Mouse (Mus musculus) neural tube, embryonic 15.5 days (tissue): ENCODE data around the gene Echs1. TPM values are rescaled to one million over a fixed set of nuclear protein-coding genes. Genes with fewer than 3 reads are reported as not detected.

Source experiments
- ATAC-seq: fragments of 200-750 bp; cut with Nextera tagmentation; 2 replicates; pipeline ENCODE4 v1.8.0; 2017; ENCODE audit warnings: mild to moderate bottlenecking, moderate TSS enrichment, moderate library complexity; ENCODE audit not compliant: low FRiP score
- H3K27ac ChIP-seq: fragments of 300-500 bp; sonication (generic); replicated peaks from 2 replicates; pipeline ENCODE4 v1.5.1; 2015; ENCODE audit warnings: mild to moderate bottlenecking, inconsistent platforms
- H3K27me3 ChIP-seq: fragments of 300-500 bp; sonication (generic); replicated peaks from 2 replicates; pipeline ENCODE4 v1.6.1; 2015; ENCODE audit warnings: inconsistent platforms
- H3K36me3 ChIP-seq: fragments of 300-500 bp; sonication (generic); 2 replicates; pipeline ENCODE4 v1.6.1; 2015; ENCODE audit warnings: inconsistent platforms
- H3K4me1 ChIP-seq: fragments of 300-500 bp; sonication (generic); 2 replicates; pipeline ENCODE4 v1.6.1; 2015; ENCODE audit warnings: inconsistent platforms
- H3K4me2 ChIP-seq: fragments of 300-500 bp; sonication (generic); 2 replicates; pipeline ENCODE4 v1.6.1; 2015; ENCODE audit warnings: inconsistent platforms, mild to moderate bottlenecking, moderate library complexity
- H3K4me3 ChIP-seq: fragments of 300-500 bp; sonication (generic); replicated peaks from 2 replicates; pipeline ENCODE4 v1.5.1; 2015; ENCODE audit warnings: mild to moderate bottlenecking, inconsistent platforms
- H3K9ac ChIP-seq: fragments of 300-500 bp; sonication (generic); replicated peaks from 2 replicates; pipeline ENCODE4 v1.6.1; 2015; ENCODE audit warnings: mild to moderate bottlenecking, inconsistent platforms
- H3K9me3 ChIP-seq: fragments of 300-500 bp; sonication (generic); replicated peaks from 2 replicates; pipeline ENCODE4 v1.6.1; 2016; ENCODE audit warnings: inconsistent platforms
- WGBS: fragments of 180-500 bp; shearing (Covaris S2); methylation state at CpG from one replicate; pipeline ENCODE4 v1.1.7; 2015; ENCODE audit warnings: mixed read lengths; 5-methylcytosine and 5-hydroxymethylcytosine counted together
- polyA plus RNA-seq: library from polyadenylated mRNA; unstranded; fragments of >200 nt; fragmentation: Nextera tagmentation; extraction: Ambion mirVana; gene quantifications from 2 replicates; pipeline ENCODE4 v1.2.1, GENCODE M21; 2015

The Echs1 gene
- polyA plus RNA-seq, 1 experiment from 2014 or later, result 116 TPM

DNA sequence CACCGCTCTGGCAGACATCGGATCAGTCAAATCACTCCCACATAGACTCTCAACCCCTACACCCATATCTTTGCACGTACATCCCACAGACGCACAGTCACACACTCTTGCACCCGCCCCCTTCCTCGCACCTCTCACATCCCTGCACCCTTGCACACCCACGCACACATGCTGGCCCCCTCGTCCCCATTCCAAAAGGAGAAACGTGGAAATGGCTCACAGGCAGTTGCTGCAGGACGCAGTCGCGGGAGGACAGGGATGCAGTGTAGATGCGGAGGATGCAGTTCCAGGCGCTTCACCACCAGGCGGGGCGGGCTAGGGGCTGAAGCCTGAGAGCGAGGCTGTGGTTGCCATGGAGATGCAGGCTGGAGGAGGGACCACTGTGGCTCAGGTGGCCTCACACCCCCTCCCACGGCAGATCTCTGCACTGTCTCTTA, 34.0 kb downstream of the Echs1 start, which contains the start of gene Caly:
TSS of gene Caly (minus strand) at position 307 of the 437 bp plus-strand sequence.
- Histone ChIP-seq H3K27ac (peak within 1 kb of the TSS; percentile 94), H3K9me3 (no peaks in the 10 kb centered on the region), H3K4me1 (peaks cover 30% of the 10 kb centered on the region), H3K27me3 (no peaks in the 10 kb centered on the region), H3K36me3 (no peaks in the 10 kb centered on the region), H3K9ac (peak within 1 kb of the TSS; percentile 76), H3K4me2 (peak within 1 kb of the TSS; percentile 71), H3K4me3 (peak within 1 kb of the TSS; percentile 49)
- ATAC-seq, result peak; percentile 91
- 5% methylated on average over 18 of the region's 18 CpGs for WGBS

DNA sequence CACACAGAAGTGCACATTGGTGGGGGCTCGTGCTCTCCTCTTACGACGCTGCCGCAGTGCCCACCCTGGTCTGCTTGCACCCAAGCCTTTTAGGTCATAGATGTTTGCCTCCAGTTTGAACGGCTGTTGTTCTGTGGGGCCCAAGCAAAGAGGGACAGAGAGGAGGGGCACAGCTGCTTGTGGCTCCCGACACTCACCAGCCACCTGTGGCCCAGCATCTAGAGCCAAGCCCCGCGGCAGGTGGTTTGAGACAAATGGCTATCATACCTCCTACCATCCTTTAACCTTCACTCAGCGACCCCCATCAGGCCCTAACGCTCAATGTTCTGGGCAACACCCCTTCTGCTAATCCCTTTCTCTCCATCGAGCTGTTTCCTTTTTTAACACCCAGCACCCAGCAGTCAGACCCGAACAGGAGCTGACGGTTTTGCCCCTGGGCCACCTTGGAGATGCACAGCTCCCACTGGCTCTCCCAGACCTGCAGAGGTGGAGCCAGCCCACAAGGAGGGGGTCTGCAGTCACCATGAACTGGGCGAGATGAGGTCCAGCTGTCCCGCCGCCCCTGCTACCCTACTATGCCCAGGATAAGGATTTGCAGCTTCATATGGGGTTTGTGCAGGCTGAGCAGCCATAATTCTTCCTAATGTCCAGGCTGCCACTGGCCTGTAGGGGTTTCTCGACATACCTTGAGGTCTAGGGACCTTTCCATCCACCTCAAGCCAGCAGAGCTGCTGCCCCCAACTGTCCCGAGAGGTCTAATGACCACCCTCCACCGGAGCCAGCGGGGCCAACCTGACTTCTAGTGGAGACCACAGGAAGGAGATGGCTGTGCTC, 34.7 kb downstream of the Echs1 start:
- WGBS, result 9% methylated on average over 20 of the region's 20 CpGs
- Histone ChIP-seq H3K4me3 (peak overlapping the region; percentile 49), H3K9ac (peak overlapping the region; percentile 76), H3K9me3 (no peaks in the 10 kb centered on the region), H3K4me1 (peaks cover 30% of the 10 kb centered on the region), H3K36me3 (no peaks in the 10 kb centered on the region), H3K27ac (peak overlapping the region; percentile 94), H3K27me3 (no peaks in the 10 kb centered on the region), H3K4me2 (peak overlapping the region; percentile 71)
- peak; percentile 69 for ATAC-seq

DNA sequence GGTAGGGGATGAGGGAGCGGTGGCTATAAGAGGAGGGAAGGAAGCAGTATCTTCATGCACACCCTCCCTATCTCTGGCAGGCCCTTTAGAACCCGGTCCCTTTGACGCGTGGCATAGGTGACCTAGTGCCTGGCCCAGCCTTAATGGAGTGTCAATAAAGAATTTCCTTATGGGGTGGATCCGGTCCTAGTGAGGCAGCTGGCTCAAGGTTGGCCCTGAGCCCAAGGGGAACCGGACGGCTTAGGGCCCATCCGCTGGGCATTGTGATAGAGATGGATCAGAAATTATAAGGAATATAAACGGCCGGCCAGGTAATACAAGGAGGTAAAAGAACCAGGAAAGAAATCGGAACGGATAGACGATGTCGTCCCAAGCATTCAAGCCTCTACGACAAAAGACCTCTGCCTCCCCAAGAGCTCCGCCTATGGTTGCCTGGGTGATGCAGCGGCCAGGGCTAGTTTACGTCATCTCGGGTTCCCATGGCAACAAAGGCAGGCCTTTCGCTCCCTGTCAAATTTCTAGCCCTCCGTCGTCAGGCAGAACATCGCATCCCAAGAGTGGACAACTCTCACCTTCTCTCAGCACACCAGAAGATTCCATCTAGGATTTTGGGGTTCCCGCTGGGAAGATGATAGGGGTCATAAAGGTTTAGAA, 35.6 kb downstream of the Echs1 start:
- H3K27ac ChIP-seq, result peak overlapping the region; percentile 94
- H3K27me3 ChIP-seq, result no peaks in the 10 kb centered on the region
- peaks cover 30% of the 10 kb centered on the region for H3K4me1 ChIP-seq
- H3K9me3 ChIP-seq, result no peaks in the 10 kb centered on the region
- peak overlapping the region; percentile 49 for H3K4me3 ChIP-seq
- peak; percentile 79 for ATAC-seq
- 1% methylated on average over 24 of the region's 24 CpGs for WGBS
- H3K9ac ChIP-seq, result peak overlapping the region; percentile 76
- H3K4me2 ChIP-seq, result peak overlapping the region; percentile 71
- H3K36me3 ChIP-seq, result peaks cover 5% of the 10 kb centered on the region; the same call in 1 of the 2 replicates

DNA sequence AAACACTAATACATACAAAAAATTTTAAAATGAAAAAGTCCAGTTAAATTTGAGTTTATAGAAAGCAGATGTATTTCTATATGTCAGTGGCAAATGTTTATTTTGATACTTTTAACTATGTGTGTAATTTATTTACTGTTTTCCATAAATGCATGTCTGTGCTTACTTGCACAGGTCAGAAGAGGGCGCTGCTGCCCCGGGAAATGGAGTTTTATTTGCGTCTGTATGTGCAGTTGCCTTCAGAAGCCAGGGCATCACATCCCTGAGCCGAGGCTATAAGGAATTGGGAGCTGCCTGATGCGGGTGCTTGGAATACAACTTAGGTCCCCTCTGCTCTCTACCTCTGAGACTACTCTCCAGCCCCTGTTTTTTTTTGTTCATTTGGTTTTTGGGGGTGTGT, 37.6 kb downstream of the Echs1 start:
- H3K9me3 ChIP-seq, result no peaks in the 10 kb centered on the region
- no peak overlapping the region for H3K4me3 ChIP-seq
- 4% methylated on average over 5 of the region's 5 CpGs for WGBS
- H3K9ac ChIP-seq, result no peak overlapping the region
- no peak for ATAC-seq
- H3K27ac ChIP-seq, result peak overlapping the region; percentile 37; the same call in 1 of the 2 replicates
- 0 out of 2 replicates have a peak, but pooled peaks cover 3% of the 10 kb centered on the region for H3K27me3 ChIP-seq
- peak overlapping the region; percentile 71; the same call in 1 of the 2 replicates for H3K4me2 ChIP-seq
- H3K36me3 ChIP-seq, result peaks cover 8% of the 10 kb centered on the region; the same call in 1 of the 2 replicates
- peaks cover 30% of the 10 kb centered on the region for H3K4me1 ChIP-seq

DNA sequence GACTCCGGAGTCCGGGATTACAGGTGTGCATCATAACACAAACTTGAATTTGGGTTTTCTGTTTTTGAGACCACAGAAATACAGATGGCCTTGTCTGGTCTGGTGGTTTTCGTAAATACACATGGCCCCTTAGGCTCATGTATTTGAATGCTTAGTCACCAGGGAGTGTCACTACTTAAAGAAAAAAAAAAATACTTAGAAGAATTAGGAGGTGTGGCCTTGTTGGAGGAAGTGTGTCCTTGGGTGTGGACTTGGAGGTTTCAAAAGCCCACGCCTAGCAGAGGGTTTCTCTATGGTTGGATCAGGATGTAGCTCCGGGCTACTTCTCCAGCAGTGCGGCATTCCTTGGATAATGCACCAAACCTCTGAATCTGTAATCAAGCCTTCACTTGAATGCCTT, 38.6 kb downstream of the Echs1 start:
- WGBS, result 81% methylated on average over 6 of the region's 6 CpGs
- Histone ChIP-seq H3K9me3 (no peaks in the 10 kb centered on the region), H3K4me3 (no peak overlapping the region), H3K27me3 (peaks cover 10% of the 10 kb centered on the region; the same call in 1 of the 2 replicates), H3K27ac (no peak overlapping the region), H3K9ac (no peak overlapping the region), H3K4me2 (no peak overlapping the region), H3K36me3 (peaks cover 18% of the 10 kb centered on the region), H3K4me1 (peaks cover 26% of the 10 kb centered on the region)
- no peak for ATAC-seq

DNA sequence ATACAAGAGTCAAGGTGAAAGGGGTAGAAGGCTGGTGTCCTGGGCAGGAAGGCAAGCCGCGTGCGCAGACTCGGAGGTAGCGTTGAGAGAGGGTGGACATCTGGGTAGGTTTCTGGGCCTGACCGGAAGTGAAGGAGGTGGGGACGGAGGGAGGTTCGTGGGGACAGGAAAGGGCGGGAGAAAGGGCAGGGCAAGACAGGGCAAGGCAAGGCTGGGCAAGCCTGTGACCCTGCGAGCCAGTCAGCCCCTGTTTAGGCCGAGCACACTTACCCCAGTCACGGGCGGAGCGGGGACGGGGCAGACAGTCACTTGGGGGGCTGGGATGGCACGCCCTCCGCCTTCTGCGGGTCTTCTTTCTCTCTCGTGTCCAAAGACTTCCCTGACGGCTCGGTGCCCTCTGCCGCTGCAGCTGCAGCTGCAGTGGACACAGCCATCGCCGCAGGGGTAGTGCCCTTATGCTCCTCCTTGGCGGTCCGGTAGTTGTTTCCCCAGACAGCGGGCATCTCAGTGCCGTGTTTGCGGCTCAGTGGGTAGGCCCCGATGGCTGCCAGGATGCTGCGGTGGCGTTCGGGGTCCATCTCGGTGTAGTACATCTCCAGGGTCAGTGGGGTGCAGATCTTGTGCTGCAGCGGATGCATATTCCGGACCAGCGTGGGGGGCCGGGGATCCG, 46.1 kb downstream of the Echs1 start:
- Histone ChIP-seq H3K4me1 (no peaks in the 10 kb centered on the region), H3K4me2 (peak overlapping the region; percentile 42), H3K27me3 (peaks cover 17% of the 10 kb centered on the region; the same call in 1 of the 2 replicates), H3K9ac (peak overlapping the region; percentile 23; the same call in 1 of the 2 replicates), H3K36me3 (peaks cover 50% of the 10 kb centered on the region), H3K4me3 (peak overlapping the region; percentile 12; the same call in 1 of the 2 replicates), H3K9me3 (no peaks in the 10 kb centered on the region), H3K27ac (no peak overlapping the region)
- WGBS, result 39% methylated on average over 38 of the region's 39 CpGs
- no peak for ATAC-seq

DNA sequence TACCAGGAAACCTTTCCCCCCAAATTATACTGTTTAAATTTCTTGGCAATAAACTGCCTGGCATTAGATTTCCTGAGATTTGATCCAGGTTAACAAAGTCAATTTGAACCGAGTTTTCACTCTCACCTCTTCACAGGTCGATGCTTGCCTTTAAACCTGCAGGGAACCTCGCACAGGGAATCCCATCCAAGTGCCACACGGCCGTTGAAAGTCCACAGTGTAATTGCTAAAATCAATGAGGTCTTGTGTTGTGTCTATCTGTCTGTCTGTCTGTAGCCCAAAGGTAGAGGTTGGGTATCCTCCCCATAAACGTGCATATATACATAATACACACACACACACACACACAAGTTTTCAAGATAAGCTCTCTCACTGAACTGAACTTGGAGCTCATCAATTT, 48.9 kb downstream of the Echs1 start:
- Histone ChIP-seq H3K4me3 (no peak overlapping the region), H3K27ac (no peak overlapping the region), H3K9ac (no peak overlapping the region), H3K27me3 (peaks cover 14% of the 10 kb centered on the region; the same call in 1 of the 2 replicates), H3K9me3 (no peaks in the 10 kb centered on the region), H3K4me2 (no peak overlapping the region), H3K36me3 (peaks cover 34% of the 10 kb centered on the region), H3K4me1 (no peaks in the 10 kb centered on the region)
- no peak for ATAC-seq
- WGBS, result 75% methylated on average over 6 of the region's 6 CpGs

DNA sequence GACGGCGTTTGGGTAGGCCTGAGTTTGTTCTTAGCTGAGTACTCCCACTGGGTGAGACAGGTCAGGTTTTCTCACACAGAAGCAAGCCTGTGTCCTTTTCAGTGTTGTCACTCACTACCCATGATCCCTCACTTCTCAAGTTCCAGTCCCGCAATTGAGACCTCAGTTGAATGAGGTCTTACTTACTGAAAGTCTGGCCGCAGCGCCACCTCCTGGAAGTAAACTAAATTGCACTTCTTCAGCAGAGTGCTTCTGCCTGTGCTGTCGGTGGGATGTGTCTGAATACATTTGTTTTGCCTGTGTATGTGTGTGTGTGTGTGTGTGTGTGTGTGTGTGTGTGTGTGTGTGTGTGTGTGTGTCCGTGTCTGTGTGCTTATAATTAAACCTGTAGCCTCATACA, 53.2 kb downstream of the Echs1 start:
- 21% methylated on average over 7 of the region's 7 CpGs for WGBS
- Histone ChIP-seq H3K4me1 (peaks cover 35% of the 10 kb centered on the region), H3K9ac (no peak overlapping the region), H3K4me3 (no peak overlapping the region), H3K9me3 (no peaks in the 10 kb centered on the region), H3K27ac (no peak overlapping the region), H3K27me3 (peaks cover 11% of the 10 kb centered on the region; the same call in 1 of the 2 replicates), H3K36me3 (no peaks in the 10 kb centered on the region), H3K4me2 (no peak overlapping the region)
- ATAC-seq, result no peak

DNA sequence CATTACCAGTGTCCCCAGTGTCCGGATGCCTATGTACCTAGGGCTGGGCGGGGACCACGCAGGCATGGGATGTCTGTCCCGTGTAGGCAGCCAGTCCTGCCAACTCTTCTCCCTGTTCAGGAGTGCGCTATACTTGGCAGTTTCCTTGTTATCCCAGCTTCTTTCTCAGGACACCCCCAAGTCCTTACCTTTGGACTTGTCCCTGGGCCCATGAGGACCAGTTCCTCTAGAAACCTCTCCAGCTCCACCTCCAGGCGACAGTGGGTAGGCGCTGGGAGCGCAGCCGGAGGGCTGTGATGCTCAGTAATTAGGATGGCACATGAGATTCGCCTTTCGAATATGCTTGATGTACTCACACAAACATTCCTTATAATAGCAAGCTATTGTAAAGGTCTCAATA, 54.0 kb downstream of the Echs1 start:
- no peak for ATAC-seq
- Histone ChIP-seq H3K9ac (no peak overlapping the region), H3K9me3 (no peaks in the 10 kb centered on the region), H3K27ac (no peak overlapping the region), H3K4me2 (no peak overlapping the region), H3K4me3 (no peak overlapping the region), H3K27me3 (peaks cover 11% of the 10 kb centered on the region; the same call in 1 of the 2 replicates), H3K4me1 (peaks cover 42% of the 10 kb centered on the region), H3K36me3 (no peaks in the 10 kb centered on the region)
- 5% methylated on average over 11 of the region's 11 CpGs for WGBS

DNA sequence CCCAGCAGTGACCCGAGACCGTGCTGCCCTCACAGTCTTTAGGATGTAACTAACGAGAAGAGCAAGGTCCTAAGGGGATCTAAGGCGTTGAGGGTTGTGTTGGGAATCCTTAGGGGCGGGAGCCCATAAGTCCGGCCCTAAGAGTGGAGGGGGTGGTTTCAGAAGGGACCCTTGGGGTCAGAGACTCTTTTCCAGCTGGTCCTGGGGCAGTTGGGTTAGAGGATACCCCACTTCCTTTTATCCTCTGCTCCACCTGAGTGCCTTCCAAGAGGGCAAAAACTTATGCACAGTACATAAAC, 54.5 kb downstream of the Echs1 start:
- Histone ChIP-seq H3K4me2 (peak overlapping the region; percentile 88), H3K27me3 (peaks cover 11% of the 10 kb centered on the region; the same call in 1 of the 2 replicates), H3K9ac (peak overlapping the region; percentile 51), H3K4me3 (peak overlapping the region; percentile 39), H3K9me3 (no peaks in the 10 kb centered on the region), H3K36me3 (no peaks in the 10 kb centered on the region), H3K4me1 (peaks cover 45% of the 10 kb centered on the region), H3K27ac (peak overlapping the region; percentile 45; the same call in 1 of the 2 replicates)
- ATAC-seq, result no peak
- 1% methylated on average over 6 of the region's 6 CpGs for WGBS
